Mouse (Mus musculus): ENCODE measurements around the gene Vmn2r76. TPM values are rescaled to one million over a fixed set of nuclear protein-coding genes. Genes with fewer than 3 reads are reported as not detected.
"Not testable (repeated sequence)": the region's sequence is repeated elsewhere in the genome, so short reads cannot be mapped to it uniquely, and the experiment has no call there.

Gene Vmn2r76
- polyA plus RNA-seq (2014; fragmentation: Nextera tagmentation; extraction: Ambion mirVana) = not detected in 2 replicates

DNA sequence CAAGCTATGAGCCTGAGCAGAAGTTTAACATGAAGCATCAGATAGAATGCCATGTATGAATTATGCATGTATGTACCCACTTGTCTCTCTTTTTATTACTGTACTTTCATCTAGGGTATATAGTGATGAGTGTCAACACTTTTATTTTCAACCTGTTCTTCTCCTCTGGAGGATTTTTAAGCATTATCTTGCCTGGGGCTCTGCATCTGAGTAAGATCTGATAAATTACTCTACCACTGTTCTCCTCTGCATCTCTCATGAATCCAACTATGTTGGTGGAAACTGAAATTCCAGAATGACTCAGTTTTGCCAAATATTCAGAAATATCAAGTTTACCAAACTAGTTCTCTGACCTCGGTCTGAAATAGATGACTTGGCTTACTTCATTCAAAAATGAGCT is at the start of gene Vmn2r76:
Vmn2r76 (minus strand) TSS at position 101 of the 400 bp plus-strand sequence.
- no peaks in the 10 kb centered on the region for H3K4me1 ChIP-seq (replicated peaks; ENCODE audit: control insufficient read depth, insufficient read depth, low read length)
- H3K36me3 ChIP-seq (replicated peaks; ENCODE audit: control insufficient read depth, insufficient read depth) = no peaks in the 10 kb centered on the region
- 73% methylated on average over 1 of the region's 1 CpGs for WGBS
- H3K4me2 ChIP-seq (replicated peaks) = no peak within 1 kb of the TSS
- no peak within 1 kb of the TSS for H3K4me3 ChIP-seq (replicated peaks; ENCODE audit: low read length)
- DNase-seq (ENCODE audit: low spot score) = no peak
- no peaks in the 10 kb centered on the region for H3K27me3 ChIP-seq (ENCODE audit: control insufficient read depth, insufficient read depth, low read length)
- no peak within 1 kb of the TSS for H3K27ac ChIP-seq
- no peak for ATAC-seq (ENCODE audit: low FRiP score)
- no peaks in the 10 kb centered on the region for H3K9me3 ChIP-seq (ENCODE audit: control insufficient read depth, low read length)
- H3K9ac ChIP-seq = no peak within 1 kb of the TSS

DNA sequence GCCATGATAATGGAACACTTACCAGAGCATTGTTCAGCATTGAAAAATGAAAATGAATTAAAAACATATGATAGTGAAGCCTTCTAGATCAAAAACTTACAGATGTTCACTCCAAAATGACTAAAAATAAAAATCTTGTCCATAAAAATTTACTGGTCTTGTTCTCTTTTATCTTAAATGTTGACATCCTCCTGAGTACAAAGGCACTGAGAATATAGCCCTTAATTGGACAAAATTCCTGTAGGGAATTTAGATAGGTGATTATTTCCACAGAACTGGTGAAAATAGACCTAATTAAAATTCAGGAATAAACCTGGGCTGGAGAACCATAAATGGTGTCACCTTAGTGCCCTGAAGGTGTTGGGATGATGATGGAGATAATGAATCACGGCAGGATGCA is 31.0 kb upstream of the Vmn2r76 start, which contains the start of gene Olfr310:
Olfr310 (minus strand) TSS at position 101 of the 400 bp plus-strand sequence.
- no peak for DNase-seq (ENCODE audit: low spot score)
- Histone ChIP-seq H3K27me3 (ENCODE audit: control insufficient read depth, insufficient read depth, low read length) (no peaks in the 10 kb centered on the region), H3K27ac (no peak within 1 kb of the TSS), H3K36me3 (replicated peaks; ENCODE audit: control insufficient read depth, insufficient read depth) (no peaks in the 10 kb centered on the region), H3K4me1 (replicated peaks; ENCODE audit: control insufficient read depth, insufficient read depth, low read length) (no peaks in the 10 kb centered on the region), H3K9ac (no peak within 1 kb of the TSS), H3K4me3 (replicated peaks; ENCODE audit: low read length) (no peak within 1 kb of the TSS), H3K9me3 (ENCODE audit: control insufficient read depth, low read length) (no peaks in the 10 kb centered on the region), H3K4me2 (replicated peaks) (no peak within 1 kb of the TSS)
- no peak for ATAC-seq (ENCODE audit: low FRiP score)
- 91% methylated on average over 1 of the region's 1 CpGs for WGBS

- peak; percentile 72; the same call in 1 of the 2 replicates for ATAC-seq (ENCODE audit: low FRiP score)
- no peaks in the 10 kb centered on the region for H3K27me3 ChIP-seq (ENCODE audit: control insufficient read depth, insufficient read depth, low read length)
Observed at GRCm38 (mm10) chr7:86211345-86211744, 34.8 kb downstream of the Vmn2r76 start.

GRCm38 (mm10) chr7:86171678-86172077 is 74.4 kb downstream of the Vmn2r76 start, which contains the start of gene Vmn2r75:
Gene Vmn2r75 (minus strand): TSS chr7:86171778.
- 54% methylated on average over 1 of the region's 1 CpGs for WGBS
- H3K27me3 ChIP-seq (ENCODE audit: control insufficient read depth, insufficient read depth, low read length); H3K36me3 ChIP-seq (replicated peaks; ENCODE audit: control insufficient read depth, insufficient read depth); H3K27ac ChIP-seq; DNase-seq (ENCODE audit: low spot score); H3K4me2 ChIP-seq (replicated peaks); ATAC-seq (ENCODE audit: low FRiP score); H3K9me3 ChIP-seq (ENCODE audit: control insufficient read depth, low read length); H3K4me1 ChIP-seq (replicated peaks; ENCODE audit: control insufficient read depth, insufficient read depth, low read length); H3K4me3 ChIP-seq (replicated peaks; ENCODE audit: low read length); H3K9ac ChIP-seq: not testable (repeated sequence)

More at GRCm38 (mm10) chr7:86211345-86211744, 34.8 kb downstream of the Vmn2r76 start:
- peak; percentile 61 for DNase-seq (ENCODE audit: low spot score)
- Histone ChIP-seq H3K4me3 (replicated peaks; ENCODE audit: low read length) (no peak overlapping the region), H3K27ac (no peak overlapping the region), H3K4me1 (replicated peaks; ENCODE audit: control insufficient read depth, insufficient read depth, low read length) (no peaks in the 10 kb centered on the region), H3K4me2 (replicated peaks) (no peak overlapping the region), H3K9me3 (ENCODE audit: control insufficient read depth, low read length) (no peaks in the 10 kb centered on the region), H3K9ac (no peak overlapping the region), H3K36me3 (replicated peaks; ENCODE audit: control insufficient read depth, insufficient read depth) (no peaks in the 10 kb centered on the region)

Other genes starting within 250 kb of the Vmn2r76 start
- gene Vmn2r75, start 74.5 kb downstream of the Vmn2r76 start, polyA plus RNA-seq (2014; fragmentation: Nextera tagmentation; extraction: Ambion mirVana) = not detected in 2 replicates
- gene Olfr310, start 30.9 kb upstream of the Vmn2r76 start, polyA plus RNA-seq (2014; fragmentation: Nextera tagmentation; extraction: Ambion mirVana) = not detected in 2 replicates
- gene Olfr309, start 67.4 kb upstream of the Vmn2r76 start, polyA plus RNA-seq (2014; fragmentation: Nextera tagmentation; extraction: Ambion mirVana) = not detected in 2 replicates
- not detected in 2 replicates for gene Olfr308, start 79.3 kb upstream of the Vmn2r76 start, polyA plus RNA-seq (2014; fragmentation: Nextera tagmentation; extraction: Ambion mirVana)
- gene Olfr307, start 91.3 kb upstream of the Vmn2r76 start, polyA plus RNA-seq (2014; fragmentation: Nextera tagmentation; extraction: Ambion mirVana) = not detected in 2 replicates
- gene Olfr305, start 120.6 kb upstream of the Vmn2r76 start, polyA plus RNA-seq (2014; fragmentation: Nextera tagmentation; extraction: Ambion mirVana) = not detected in 2 replicates
- not detected in 2 replicates for gene Olfr304, start 140.3 kb upstream of the Vmn2r76 start, polyA plus RNA-seq (2014; fragmentation: Nextera tagmentation; extraction: Ambion mirVana)
- not detected in 2 replicates for gene Olfr303, start 151.5 kb upstream of the Vmn2r76 start, polyA plus RNA-seq (2014; fragmentation: Nextera tagmentation; extraction: Ambion mirVana)
- gene Olfr301, start 157.5 kb upstream of the Vmn2r76 start, polyA plus RNA-seq (2014; fragmentation: Nextera tagmentation; extraction: Ambion mirVana) = not detected in 2 replicates
- not detected in 2 replicates for gene Olfr299, start 213.6 kb upstream of the Vmn2r76 start, polyA plus RNA-seq (2014; fragmentation: Nextera tagmentation; extraction: Ambion mirVana)
- not detected in 2 replicates for gene Olfr298, start 246.2 kb upstream of the Vmn2r76 start, polyA plus RNA-seq (2014; fragmentation: Nextera tagmentation; extraction: Ambion mirVana)